Mouse (Mus musculus) cerebellum, postnatal 10 days (tissue): ENCODE data around the gene Otos.
A peak's percentile ranks its signal among the peaks of the same experiment; 100 is the strongest.

ENCODE experiments used
- DNase-seq, 2 experiments: peaks; one replicate each; pipeline ENCODE4 v3.0.0; 2021; ENCODE audit warnings: mixed read lengths in 2 of 2

The Otos gene

GRCm38 (mm10) chr1:92646601-92647000 is 2.0 kb downstream of the Otos start:
- DNase-seq: no peak

- no peak for DNase-seq
Measured at GRCm38 (mm10) chr1:92646111-92646510, 2.5 kb downstream of the Otos start.

GRCm38 (mm10) chr1:92644916-92645315 is 3.7 kb downstream of the Otos start:
- no peak for DNase-seq

- no peak for DNase-seq
Measured at GRCm38 (mm10) chr1:92643691-92644090, 5.0 kb downstream of the Otos start.

GRCm38 (mm10) chr1:92641514-92642272 is 6.9 kb downstream of the Otos start, which contains the start of gene Cops9:
Gene Cops9, minus strand, starts transcription at chr1:92641985.
- peak; percentile 93 to 95 for DNase-seq

- no peak for DNase-seq
Measured at GRCm38 (mm10) chr1:92640393-92640792, 8.2 kb downstream of the Otos start.

GRCm38 (mm10) chr1:92638736-92639135 is 9.9 kb downstream of the Otos start:
- DNase-seq: no peak

GRCm38 (mm10) chr1:92638181-92638580 is 10.5 kb downstream of the Otos start:
- no peak for DNase-seq

- no peak for DNase-seq
Measured at GRCm38 (mm10) chr1:92637501-92638172, 11.0 kb downstream of the Otos start.

- DNase-seq: no peak
Measured at GRCm38 (mm10) chr1:92636676-92637075, 12.0 kb downstream of the Otos start.

GRCm38 (mm10) chr1:92636015-92636414 is 12.6 kb downstream of the Otos start:
- DNase-seq: no peak

- DNase-seq: peak in 1 of 2 experiments; percentile 42
Measured at GRCm38 (mm10) chr1:92634976-92635599, 13.6 kb downstream of the Otos start.

- no peak for DNase-seq
Measured at GRCm38 (mm10) chr1:92634569-92634968, 14.1 kb downstream of the Otos start.

GRCm38 (mm10) chr1:92633726-92634125 is 14.9 kb downstream of the Otos start:
- no peak for DNase-seq

GRCm38 (mm10) chr1:92632948-92633347 is 15.7 kb downstream of the Otos start:
- no peak for DNase-seq

- DNase-seq: no peak
Measured at GRCm38 (mm10) chr1:92632196-92632595, 16.4 kb downstream of the Otos start.

GRCm38 (mm10) chr1:92628227-92628626 is 20.4 kb downstream of the Otos start:
- DNase-seq: no peak

GRCm38 (mm10) chr1:92618360-92618759 is 30.3 kb downstream of the Otos start:
- peak in 1 of 2 experiments; percentile 26 for DNase-seq

- no peak for DNase-seq
Measured at GRCm38 (mm10) chr1:92617488-92617887, 31.2 kb downstream of the Otos start, which contains the start of gene Olfr12. Gene Olfr12, plus strand, starts transcription at chr1:92617788.

GRCm38 (mm10) chr1:92616046-92616445 is 32.6 kb downstream of the Otos start:
- no peak for DNase-seq

GRCm38 (mm10) chr1:92614516-92614915 is 34.1 kb downstream of the Otos start:
- peak; percentile 51 to 72 for DNase-seq

GRCm38 (mm10) chr1:92613175-92613574 is 35.5 kb downstream of the Otos start:
- DNase-seq: no peak

GRCm38 (mm10) chr1:92611008-92611407 is 37.6 kb downstream of the Otos start:
- DNase-seq: peak; percentile 88 to 93

- no peak for DNase-seq
Measured at GRCm38 (mm10) chr1:92607711-92608110, 40.9 kb downstream of the Otos start.
